Mouse (Mus musculus): ENCODE results near the gene Epb41l2.
A peak's percentile ranks its signal among the peaks of the same experiment; 100 is the strongest.

The Epb41l2 gene

DNA sequence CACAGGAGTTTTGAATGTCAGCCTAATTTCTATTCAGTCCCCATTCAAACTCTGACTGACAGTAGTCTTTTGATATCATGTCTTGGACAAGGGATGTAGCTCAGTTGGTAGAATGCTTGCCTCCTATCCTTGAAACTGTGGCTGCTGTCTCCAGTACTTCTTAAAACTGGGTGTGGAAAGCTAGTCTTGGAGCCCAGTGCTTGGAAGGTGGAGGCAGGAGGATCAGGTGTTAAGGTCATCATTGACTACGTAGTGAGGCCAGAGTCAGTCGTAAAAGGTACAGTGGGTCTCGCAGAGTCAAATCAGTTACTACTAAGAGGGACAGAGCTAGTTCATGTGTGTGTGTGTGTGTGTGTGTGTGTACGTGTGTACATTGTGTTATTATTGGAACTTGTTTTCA, 39.4 kb downstream of the Epb41l2 start:
- no peak for DNase-seq (ENCODE audit: extremely low spot score)

DNA sequence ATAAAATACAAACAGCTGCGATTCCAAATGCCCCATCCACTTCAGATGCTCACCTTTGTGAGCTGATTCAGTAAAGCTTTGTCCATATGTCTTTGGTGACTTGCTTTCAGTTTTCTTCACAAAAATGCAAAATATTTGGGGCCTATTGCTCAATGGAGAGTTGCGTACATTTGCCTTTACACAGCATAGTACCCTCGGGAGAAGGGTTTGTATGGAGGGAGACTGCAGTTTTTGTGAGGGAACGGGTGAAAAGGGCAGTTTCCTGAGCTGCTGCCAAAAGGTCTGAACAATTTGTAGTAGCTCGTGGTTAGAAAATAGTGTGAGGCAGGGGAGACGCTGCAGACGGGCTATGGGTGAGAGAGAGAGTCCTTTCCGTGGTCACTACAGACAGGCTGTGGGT, 40.5 kb downstream of the Epb41l2 start:
- no peak for DNase-seq (ENCODE audit: extremely low spot score)

DNA sequence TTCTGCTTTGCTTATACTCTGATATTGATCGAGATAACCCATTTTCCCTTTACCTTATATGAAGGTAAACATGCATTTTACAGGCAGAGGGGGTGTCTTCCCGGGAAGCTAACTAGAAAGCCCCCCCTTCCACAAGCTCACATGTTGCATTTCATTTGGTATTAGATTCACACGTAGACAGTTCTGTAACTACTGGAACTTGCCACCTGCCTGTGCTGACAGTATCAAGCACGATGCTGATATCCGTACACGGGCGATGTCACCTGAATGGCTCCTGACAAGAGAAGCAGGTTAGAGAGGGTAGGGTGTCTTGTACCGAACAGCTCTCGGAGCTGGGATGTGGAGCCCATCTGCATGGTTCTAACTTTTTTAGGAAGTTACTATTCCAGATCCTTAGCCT, 41.0 kb downstream of the Epb41l2 start:
- DNase-seq (ENCODE audit: extremely low spot score) = no peak

DNA sequence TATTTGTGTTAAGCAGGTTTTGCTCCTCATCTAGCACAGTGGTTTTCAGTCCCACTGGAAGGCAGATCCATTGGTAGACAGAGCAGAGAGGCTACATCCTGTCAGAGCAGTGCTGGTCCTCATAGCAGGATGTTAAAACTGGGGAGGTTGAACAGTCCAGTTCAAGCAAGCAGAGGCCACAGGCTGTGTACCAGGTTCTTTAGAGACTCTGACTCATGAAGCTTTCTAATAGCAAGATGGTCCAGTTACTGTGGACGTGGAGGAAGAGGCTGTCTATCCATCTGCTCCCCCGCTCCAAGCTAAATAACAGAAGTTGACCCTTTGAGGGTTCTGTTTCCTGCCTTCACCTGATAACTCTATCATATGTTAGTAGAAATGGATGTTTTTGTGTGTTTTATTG, 41.8 kb downstream of the Epb41l2 start:
- no peak for DNase-seq (ENCODE audit: extremely low spot score)

DNA sequence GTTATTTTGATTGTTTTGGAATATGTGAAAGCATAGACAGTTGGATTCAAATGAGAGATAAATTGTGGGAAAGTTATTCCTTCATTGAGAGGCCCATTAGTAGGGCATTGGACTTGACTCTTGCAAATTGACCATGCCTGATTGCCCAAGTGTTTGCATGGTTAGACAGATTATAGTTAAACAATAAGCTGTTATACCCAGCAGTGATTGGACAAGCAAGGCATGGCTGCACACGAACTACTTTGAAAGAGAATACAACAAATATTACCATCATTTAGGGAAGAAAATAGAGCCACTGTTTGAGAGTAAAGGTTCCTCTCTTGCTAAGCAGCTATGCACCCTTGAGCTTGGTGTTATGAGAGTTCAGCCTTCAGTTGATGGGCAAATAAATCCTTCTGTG, 43.3 kb downstream of the Epb41l2 start:
- no peak for DNase-seq (ENCODE audit: extremely low spot score)

DNA sequence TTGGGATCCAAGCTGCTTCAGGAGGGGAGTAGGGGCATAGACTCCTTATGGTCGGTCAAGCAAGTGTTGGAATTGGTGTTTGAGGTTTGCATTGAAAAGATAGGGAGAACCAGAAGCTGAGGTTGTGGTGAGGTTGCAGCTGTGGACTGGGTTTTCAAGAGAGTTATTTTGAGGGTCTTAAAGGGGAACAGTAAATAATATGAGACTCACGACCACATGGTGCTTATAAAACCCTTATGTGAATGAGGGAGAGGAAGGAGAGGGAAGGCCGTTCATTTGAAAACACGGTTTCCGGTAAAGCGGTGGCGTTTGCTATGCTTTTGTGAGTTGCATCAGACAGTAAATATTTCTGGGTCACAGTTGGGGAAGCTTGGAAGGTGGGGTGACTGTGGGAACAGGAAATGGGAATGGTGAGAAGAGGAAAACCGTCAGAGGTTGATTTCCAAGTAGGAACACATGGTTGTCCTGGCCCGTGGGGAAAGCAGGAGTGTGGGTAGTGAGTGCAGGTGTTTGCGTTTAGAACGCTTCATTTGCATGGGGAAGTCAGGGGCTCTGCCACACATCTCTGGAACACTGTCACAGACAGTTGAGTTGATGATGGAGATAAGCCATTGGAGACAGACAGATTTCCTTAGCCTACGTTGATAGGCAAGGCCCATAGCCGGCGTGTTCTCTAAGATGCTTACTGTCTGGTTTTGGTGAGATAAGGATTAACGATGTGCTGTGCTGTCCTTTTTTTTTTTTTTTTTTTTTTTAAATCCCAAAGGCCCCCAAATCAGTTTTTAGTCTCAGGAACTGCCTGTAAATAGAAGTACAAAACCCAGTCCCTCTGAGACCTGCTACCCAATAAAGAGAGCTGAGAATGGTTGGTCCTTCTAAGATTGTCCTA, 44.5 kb downstream of the Epb41l2 start:
- no peak for DNase-seq (ENCODE audit: extremely low spot score)

DNA sequence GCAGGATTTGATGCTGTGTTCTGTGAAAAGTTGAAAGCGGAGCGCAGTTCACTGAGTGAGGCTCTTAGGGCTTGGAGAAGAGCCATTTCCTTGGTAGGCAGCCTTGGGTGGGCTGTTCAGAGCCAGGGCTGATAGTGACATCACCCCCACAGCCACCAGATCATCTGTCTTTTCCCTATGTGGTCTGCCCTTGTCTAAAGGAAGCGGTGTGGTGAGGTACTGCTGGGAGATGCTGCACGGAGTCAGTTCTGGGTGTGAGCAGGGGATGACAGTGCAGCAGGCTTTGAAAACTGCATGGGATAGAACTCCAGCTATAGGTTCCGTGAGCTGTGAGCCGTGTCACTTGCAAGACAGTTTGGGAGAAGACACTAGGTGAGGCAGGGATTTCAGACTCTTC, 45.1 kb downstream of the Epb41l2 start:
- no peak for DNase-seq (ENCODE audit: extremely low spot score)

DNA sequence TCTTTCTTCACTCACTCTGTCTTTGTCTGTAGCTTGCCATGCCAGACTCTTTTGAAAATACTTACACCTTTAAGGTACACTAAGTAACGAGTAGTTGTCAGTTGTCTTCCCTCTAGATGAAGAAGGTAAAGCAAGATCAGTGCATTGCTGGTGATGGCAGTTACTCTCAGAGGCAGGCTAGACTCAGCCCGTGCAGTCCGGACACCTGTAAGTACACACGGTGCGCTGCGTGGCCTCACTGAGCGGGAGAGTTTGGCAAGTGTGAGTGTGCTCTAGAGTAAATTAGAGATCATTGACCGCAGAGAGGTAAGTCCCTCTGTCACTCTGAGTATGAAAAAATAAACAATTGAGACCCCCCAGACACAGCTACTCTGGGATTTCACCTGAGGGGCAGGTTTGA, 46.0 kb downstream of the Epb41l2 start:
- DNase-seq (ENCODE audit: extremely low spot score) = no peak

DNA sequence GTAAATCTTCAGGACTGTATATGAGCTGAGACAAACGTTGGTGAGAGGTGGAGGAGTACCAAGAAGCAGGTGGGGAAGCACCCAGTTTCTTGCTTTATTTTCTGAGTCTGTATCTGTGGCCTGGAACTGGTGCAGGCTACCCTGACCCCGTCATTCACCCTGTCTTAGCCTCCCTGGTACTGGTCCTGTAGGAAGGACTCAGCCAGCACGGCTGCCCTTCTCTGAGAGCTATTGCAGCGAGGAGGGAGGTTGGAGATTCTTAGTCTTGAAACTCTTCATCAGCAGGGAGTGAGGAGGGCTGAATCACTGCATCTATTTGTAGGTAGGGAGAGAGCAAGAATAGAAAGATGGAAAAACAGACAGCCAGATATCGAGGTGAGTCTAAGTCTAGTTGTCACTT, 47.1 kb downstream of the Epb41l2 start:
- no peak for DNase-seq (ENCODE audit: extremely low spot score)

DNA sequence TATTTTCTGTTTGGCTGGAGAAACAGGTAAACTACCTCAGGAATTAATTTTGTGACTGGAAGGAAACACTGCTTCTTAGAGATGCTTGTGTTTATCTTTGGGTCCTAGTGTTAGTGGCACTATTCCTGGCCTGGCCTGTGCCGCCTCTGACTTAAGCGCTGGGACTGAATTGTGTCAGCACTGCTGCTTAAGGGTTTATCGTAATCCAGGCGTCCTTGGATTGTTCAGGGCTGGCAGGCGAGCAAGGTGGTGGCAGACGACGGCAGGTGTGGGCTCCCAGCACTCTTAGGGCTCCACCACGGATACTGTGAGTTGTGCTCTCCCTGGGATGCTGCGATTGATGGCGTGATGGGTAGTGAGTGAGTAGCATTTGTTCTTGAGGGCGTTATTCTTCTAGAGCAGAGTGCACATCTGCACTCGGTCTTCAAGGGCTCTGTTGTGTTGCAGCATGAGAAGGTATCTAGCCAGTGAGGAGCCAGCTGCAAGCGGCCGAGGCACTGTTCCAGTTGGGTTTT, 48.6 kb downstream of the Epb41l2 start:
- DNase-seq (ENCODE audit: extremely low spot score) = no peak

DNA sequence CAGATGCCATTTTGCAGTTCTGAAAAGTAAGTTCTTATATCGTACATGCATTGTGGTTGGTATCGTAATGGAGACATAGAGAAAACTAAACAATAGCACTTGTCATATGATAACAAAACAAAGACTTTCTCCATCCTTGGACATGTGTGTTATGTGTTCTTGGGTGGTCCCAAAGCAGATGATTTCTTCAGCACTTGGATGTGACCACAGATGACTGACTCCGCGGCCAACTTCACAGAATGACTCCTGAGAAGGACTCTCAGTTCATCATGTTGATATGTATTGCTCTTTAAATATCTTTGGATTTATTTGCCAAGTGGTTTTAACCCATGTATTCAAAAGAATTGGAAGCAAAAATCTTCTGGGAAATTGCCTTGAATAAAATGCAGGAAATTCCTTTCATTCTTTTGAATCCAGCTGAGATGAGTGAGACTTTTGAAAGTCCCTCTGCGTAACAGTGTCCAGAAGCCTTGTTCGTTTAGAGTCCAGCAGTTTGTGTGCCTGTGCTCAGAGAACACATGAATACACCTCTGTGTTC, 52.3 kb downstream of the Epb41l2 start:
- DNase-seq (ENCODE audit: extremely low spot score) = no peak

DNA sequence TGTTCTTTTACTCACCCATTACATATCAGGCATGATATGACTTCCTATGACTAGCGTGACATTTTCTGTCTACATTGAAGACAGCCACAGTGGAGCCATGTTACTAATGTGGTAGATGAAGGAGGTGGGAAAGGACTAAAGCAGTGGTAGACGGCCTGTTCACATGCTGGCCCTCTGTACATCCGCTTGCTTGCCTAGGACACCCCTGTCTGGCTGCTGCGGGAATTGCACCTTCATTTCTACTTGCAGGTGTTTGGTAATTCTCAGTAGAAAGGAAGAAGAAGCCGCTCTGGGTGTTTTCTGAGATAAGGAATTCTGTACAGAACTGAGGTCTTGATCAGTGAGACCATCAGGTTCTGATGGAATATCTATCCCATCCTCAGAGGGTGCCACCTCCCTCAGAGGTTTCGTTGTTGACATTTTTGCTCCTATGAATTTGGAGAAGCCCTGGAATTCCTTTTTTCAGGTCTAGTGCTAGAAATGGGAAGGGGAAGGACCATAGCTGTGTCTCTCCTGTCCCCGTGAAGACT, 55.7 kb downstream of the Epb41l2 start:
- DNase-seq (ENCODE audit: extremely low spot score) = no peak

DNA sequence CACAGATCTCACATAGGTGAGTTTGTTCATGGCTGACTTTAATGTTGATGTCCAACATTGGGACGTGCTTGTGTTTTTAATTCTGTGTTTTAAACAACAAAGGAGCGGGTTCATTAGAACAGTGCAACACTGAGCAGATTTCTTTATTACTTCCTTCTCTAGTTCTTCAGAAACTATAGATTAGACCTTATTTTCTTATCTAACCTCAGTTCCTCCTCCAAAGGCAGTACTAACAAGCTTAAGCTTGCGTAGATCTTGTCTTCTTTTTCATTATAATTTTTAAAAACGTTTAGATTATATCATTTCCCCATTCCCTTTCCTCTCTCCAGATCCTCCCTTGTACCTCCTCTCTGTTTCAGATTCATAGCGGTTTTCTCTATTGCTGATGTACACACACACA, 57.1 kb downstream of the Epb41l2 start:
- DNase-seq (ENCODE audit: extremely low spot score) = no peak

DNA sequence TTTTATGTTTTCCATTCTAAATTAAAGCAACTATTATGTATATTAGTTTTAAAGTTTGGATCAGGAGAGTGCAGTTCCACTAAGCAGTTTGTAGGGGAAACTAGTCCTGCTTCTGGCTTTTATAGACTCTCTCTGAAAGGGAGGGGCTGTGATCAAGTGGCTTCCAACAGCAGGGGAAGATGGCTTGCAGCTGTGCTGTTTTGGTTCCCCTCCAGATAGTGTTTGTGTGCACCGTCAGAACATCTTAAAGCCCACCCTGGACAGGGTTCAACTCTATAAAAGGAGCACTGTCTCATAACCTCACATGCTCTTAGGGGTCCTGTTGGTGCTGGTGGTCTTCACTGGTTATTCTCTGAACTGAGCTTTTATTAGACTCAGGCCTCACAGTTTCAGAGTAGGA, 66.5 kb downstream of the Epb41l2 start:
- DNase-seq (ENCODE audit: extremely low spot score) = no peak

DNA sequence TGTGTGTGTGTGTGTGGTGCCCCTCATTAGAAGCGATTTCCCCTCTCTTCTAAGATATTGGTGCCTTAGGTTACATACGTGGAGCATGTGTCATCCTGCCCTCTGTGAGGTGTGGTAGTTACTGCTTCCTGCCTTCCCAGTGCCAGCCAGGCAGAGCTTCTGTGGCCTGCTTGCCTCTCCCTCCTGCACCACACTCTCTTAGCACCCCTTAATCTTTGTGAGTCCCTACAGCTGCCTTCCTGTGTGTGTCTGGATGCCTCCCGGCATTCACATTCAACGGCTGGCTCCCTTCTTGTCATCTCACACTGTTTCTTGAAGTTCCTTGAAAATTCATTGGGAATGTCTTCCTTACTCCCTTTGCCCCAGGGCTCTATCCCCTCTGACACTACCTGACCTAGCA, 67.2 kb downstream of the Epb41l2 start:
- DNase-seq (ENCODE audit: extremely low spot score) = no peak

DNA sequence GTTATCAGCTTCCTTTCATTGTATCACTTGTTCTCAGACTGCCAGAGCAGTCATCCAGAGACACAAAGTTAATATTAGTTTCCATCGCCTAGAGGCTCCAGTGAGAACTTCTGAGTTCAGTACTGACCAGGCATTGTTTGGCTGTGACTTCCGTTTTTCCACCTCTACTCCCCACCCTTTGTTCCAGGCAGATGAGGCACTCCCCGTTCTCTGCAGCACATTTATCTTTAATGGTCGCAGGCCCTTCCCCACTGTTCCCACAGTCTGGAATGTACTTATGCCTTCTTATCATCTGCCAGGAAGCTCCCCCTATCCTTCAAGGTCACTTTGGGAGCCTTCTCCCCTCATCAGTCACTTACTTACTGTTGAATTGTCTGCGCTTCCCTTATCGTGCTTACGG, 67.9 kb downstream of the Epb41l2 start:
- DNase-seq (ENCODE audit: extremely low spot score) = no peak

DNA sequence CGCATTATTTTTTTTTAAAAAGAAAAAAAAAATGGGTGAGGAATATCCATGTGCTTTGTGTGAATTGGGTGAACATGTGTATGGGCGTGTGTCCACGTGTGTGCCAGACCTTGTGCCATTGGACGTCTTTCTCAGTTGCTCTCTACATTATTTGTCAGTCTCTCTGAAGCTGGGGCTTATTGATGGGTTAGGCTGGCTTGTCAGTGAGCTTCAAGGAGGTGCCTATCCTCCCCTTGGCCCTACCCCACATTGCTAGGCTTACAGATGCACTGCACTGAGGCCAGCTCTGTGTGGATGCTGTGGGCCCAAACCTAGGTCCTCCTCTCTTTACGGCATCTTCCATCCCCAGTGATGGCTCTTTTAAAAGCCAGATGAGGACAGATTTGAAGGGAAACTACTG, 69.1 kb downstream of the Epb41l2 start:
- no peak for DNase-seq (ENCODE audit: extremely low spot score)

DNA sequence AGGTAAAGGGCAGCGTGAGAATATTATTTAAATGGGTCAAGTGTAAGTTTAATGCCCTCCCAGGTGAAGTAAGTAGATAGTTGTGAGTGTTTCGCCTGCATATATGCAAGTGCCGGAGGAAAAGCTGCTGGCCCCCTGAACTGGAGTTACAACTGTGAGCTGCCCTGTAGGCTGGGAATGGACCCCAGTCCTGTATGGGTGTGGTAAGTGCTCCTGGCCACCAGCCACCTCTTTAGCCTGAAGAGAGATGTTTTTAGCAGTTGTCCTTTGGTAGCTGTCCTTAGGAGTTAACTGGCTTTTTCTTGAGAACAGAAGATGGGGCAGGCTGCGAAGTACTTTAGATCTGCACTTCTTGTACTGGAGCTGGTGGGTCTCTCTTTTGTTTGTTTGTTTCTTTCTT, 69.7 kb downstream of the Epb41l2 start:
- DNase-seq (ENCODE audit: extremely low spot score) = no peak

DNA sequence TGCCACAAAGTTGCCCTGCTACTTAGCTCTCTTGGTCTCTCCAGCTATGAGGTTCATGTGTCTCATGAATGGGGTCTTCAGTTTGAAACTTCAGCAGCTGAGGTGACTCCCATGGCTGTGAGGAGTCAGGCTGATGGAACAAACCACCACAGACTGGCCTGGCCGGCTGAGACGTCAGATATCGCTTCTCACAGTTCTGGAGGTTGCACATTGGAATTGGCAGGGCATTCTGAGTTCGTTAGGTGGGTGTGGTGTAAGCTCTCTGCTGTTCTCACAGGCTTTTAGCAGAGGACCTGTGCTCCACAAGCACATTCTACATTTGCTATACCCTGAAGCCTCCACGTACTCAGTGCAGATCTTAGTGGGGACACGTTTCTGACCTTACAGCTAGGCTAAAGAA, 71.3 kb downstream of the Epb41l2 start:
- DNase-seq (ENCODE audit: extremely low spot score) = no peak

DNA sequence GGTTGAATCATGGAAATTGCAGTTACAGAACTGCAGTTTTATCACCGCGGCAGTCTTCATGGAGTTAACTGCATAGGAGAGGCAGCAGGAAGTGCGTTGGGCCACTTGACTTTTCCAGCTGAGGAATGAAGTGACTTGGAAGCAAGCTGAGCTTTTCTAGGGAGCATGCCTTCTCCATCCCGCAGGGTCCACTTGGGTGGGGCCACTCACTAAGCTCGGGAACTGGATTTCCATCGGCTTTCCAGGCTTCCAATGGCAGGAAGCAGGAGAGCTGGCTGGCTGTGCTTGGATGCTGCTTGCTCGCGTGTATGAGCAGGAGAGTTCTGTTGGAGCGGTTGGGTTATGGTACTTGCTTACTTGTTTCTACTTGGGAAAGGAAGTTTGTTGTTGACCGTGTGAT, 72.8 kb downstream of the Epb41l2 start:
- DNase-seq (ENCODE audit: extremely low spot score) = peak; percentile 24

DNA sequence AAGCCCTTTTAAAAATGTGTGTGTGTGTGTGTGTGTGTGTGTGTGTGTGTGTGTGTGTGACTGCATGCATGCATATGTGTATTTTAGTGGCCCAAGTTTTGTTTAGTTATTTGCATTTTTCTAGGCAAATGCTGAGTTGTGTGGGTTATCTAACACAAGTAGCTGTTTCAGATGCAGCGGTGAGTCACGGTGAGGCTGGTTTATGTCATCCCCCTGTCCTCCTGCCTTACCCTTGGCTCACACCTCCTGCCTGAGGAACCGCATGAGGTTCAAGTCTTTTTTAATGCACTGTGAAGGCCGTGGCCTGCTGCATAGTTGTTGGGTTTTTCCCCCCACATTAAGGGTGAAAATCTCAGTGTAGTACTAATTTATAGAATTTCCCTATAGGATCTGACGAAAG, 73.3 kb downstream of the Epb41l2 start:
- no peak for DNase-seq (ENCODE audit: extremely low spot score)

DNA sequence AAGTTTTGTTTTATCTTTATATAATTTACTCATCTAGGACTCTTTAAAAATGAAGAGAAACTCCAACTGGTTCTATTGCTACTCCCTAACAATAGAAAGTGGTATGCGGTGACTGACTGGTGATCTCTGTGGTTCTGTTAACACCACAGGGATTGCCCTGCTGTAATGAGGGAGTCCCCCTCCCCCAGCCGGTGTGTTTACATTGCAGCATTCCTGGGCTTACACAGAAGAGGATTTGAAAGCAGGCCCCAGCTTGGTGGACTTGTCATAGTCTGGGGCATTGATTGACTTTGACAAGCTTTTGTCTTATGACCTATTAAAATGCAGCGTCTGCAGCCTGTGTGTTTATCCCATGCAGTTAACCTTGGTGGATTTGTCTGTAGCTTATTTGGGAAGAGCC, 73.9 kb downstream of the Epb41l2 start:
- peak; percentile 64 for DNase-seq (ENCODE audit: extremely low spot score)

DNA sequence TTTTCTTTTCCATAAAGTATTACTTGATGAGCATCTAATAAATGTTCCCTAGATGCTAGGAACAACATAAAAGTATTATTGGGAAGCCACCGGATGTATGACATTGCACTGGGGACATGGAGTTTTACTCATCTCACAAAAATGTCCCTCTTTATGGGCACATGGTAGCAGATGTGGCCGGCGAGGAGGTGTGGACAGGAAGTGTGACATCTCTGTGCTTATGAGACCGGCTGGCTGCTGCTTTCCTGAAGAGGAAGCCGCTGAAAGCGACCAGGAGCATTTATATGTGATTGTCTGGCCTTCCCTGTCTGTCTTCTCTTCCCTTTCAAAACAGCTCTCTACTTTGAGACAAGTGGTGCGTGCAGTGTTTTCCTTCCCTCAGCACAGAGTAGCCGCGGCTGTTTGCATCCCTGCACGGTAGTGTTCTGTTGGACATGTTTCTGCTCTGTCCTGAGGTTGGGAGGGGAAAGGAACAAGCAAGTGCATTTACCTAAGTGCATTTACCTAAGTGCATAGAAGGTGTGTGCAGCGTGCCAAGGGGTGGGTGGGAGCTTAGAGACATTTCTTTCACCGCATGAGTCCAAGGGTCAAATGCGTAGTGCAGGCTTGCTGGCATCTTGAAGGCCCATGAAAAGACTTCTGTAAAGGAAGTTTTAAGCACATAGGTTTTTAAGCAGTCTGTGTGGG, 74.9 kb downstream of the Epb41l2 start:
- DNase-seq (ENCODE audit: extremely low spot score) = peak; percentile 19

Measured in embryo, embryonic 9.5 days (tissue).